Mouse (Mus musculus): ENCODE data around the gene Fam114a1. TPM values are rescaled to one million over a fixed set of nuclear protein-coding genes. Genes with fewer than 3 reads are reported as not detected.

Gene Fam114a1
- total RNA-seq, 2 experiments from 2014 or later: 6.4 to 10.0 TPM

DNA sequence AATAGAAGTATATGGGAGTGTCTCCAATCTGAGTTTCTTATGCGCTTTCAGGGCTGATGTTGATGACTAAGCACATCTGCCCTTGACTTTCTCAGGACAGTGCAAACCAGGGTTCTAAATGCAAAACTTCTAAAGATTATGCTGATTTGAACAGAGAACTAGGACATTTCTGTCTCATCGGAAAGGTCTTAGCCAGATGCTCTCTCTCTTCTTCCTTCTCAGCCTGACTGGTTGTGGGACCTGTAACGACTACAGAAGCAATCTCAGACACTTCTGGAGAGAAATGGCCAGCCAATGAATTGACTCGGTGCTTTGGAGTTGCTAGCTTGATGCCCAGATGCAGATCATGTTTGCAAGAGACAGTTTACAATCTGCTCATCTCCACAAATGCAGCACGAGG, 80.0 kb downstream of the Fam114a1 start:
- ATAC-seq (ENCODE audit: poor library complexity, severe bottlenecking): no peak

DNA sequence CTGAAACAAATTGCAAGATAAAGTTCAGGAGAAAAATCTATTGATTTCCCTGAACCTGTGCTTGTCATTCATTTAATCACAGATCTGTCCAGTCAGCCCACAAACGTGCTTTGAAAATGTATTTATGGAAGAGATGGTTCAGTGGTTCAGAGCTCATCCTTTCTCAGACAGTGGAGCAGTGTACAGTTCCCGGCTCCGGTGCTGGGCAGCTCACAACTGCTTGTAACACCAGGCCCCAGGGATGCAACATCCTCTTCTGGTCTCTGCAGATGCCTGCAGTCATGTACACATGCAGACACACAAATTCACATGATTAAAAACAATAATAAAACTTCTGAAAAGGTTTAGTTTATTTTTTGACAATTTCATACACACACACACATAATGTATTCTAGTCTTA, 81.6 kb downstream of the Fam114a1 start:
- no peak for ATAC-seq (ENCODE audit: poor library complexity, severe bottlenecking)

DNA sequence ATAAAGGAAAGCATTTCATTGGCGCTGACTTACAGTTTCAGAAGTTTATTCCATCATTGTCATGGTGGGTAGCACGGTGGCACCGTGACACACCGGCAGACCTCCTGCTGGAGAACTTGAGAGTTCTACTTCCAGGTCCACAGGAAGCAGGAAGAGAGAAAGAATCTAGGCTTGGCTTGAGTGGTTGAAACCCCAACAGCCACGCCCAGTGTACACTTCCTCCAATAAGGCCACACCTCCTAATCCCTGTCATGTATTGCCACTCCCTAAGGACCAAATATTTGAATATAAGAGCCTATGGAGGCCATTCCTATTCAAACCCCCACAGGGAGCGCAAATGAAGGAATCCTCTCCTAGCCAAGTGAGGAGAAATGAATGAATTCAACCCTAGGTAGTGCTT, 87.7 kb downstream of the Fam114a1 start:
- ATAC-seq (ENCODE audit: poor library complexity, severe bottlenecking): no peak

DNA sequence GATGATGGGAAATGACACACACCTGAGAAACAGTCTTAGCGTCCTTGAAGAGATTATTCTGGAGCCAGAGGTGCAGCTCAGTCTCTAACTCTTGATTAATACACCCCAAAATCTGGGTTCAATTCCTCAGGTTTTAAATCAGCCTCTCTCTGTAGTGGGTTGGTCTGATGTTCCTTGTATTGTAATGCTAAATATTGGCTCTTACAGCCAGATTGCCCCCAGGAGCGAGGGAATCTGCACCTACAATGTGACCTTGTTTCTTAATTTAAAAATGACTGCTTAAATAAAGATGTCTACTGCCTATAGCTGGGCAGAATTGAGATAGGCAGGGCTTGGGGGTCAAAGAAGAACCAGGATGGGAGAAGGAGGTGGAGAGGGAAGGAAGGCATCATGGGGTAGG, 89.9 kb downstream of the Fam114a1 start:
- no peak for ATAC-seq (ENCODE audit: poor library complexity, severe bottlenecking)

DNA sequence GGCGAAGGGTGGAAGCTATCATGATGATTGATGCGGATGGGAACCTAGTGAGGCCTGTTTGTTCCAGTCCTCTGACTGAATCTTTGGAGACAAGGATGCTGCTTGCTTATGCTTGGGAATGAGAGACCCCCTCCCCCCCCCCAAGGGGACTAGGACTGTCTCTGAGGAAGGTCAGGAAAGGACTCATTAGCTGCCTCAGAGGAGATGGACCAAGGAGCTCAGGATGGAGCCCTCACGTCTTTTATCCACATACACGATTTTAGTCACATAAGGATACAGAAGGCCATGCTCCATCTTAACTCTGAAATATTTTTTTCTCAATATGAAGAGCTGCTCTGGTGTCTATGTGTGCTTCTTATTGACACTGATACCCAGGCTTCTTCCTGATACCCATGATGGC, 92.4 kb downstream of the Fam114a1 start:
- no peak for ATAC-seq (ENCODE audit: poor library complexity, severe bottlenecking)

DNA sequence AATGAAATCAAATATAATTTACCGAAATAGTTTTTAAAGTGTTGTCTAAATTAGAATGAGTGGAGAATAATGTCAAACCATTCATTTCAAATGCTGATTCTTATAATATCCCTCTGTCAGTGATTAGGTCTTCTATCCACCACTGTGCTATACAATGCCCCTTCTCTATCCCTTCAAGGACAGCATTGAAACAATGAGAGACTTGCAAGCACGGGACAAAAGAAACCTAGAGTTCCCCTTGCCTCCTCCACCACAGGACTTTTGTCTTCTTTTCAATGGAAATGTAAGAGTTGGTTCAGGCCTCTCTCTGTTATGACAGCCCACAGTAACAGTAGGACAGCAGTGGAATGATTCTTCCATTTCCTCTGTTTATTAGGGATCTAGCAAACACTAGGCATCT, 93.4 kb downstream of the Fam114a1 start:
- ATAC-seq (ENCODE audit: poor library complexity, severe bottlenecking): no peak

DNA sequence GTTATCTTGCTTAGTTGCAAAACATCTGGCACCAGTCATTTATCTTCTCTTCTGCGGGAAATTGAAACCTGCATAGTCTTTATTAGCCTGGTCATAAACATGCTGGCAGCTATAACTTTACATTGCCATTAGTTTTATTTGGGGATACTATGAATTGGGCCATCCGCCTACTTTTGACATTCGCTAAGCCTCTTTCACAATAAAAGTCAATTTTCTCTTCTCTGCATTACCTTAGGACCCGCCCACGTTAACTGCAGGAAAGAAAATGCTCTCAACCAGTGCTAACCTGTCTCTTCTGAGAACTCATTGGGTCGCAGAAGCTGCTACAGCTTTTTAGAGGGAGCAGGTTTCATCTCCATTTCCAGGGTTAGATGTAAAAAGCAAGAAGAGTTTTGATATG, 98.3 kb downstream of the Fam114a1 start:
- no peak for ATAC-seq (ENCODE audit: poor library complexity, severe bottlenecking)

DNA sequence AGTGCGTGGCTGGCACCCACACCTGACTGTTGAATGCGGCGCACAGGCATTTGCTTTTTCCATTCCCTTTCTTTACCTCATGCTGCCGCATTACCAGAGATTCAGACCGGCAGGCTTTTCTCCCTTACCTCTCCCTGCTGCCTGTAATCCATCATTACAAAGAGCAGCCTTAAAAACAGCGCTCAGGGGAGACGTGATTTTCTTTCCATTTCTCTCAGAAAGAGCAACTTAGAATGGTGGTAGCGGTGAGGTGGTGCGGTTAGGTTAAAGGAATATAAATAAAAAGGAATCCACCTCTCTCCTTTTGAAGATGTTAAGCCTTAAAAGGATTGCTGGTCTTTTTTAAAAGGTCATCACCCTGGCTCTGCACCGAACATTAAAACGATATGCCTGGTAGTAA, 100.0 kb downstream of the Fam114a1 start:
- ATAC-seq (ENCODE audit: poor library complexity, severe bottlenecking): no peak

DNA sequence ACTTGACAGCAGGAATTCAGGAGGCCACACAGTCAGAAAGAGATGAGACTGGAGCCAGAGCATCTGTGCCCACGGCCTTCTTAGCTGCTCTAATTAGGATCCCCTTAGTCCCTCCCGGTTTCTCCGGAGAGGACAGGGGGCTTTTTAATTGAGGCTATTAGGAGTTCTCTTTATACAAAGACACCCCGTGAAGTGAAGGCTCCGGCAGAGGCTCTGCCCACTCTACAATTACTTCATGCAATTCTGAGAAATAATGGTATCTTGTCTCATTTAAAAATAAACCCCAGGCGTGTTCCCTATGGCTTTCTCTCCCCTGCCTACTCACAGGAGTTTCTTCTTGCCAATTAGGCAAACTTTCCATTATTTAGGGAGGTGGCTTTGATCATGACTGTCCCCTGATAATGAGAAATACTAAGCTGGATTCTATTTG, 101.8 kb downstream of the Fam114a1 start:
- ATAC-seq (ENCODE audit: poor library complexity, severe bottlenecking): no peak

DNA sequence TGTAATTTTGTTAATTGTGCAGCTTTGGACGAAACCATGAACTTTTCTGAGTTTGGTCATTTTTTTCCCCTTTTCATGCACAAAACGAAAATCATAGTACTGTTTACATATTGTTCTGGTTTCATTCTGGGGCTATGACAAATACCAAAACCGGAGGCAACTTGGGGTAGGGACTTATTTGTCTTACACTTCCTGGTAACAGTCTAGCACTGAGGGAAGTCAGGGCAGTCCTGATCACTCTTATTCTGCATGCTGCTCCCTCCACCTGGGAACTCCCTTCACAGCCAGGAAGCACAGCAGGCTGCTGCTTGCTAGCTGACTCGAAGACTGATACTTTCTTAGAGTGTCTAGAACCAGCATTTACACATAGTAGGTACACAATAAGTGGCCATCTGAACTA, 103.4 kb downstream of the Fam114a1 start:
- no peak for ATAC-seq (ENCODE audit: poor library complexity, severe bottlenecking)

DNA sequence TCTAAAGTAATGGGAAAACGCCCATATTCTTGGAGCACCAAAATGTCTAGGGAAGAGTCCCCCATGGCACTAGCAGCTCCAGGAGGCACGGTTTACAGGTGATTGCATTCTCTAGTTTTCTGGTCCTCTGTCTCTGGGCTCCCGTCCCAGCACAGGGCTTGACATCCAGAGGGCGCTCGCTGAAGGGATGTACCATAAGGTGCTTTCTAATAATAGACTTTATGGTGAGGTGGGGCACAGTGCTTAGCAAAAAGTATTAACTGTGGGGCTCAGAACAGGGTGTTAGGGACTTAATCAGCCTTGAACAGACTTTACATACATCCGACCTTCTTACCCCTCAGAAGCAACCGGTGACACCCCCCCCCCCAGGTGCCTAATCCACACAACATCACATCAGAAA, 104.8 kb downstream of the Fam114a1 start:
- no peak for ATAC-seq (ENCODE audit: poor library complexity, severe bottlenecking)

DNA sequence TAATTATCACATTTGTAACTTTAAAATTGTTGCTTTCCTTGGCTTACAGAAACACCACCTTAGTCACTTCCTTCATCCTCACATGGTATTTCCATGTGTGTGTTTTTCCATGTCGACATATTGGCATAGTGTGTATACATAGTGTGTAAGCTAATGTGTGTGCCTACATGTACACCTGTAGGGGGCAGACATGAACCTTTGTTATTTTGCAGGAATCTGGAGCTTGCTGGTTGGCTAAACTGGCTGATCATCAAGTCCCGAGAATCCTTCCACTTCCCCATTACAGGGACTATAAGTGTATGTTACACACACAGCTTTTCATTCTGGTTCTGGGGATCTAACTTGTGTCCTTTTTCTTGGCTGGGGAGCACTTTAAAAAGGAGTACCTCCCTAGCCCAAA, 106.2 kb downstream of the Fam114a1 start:
- peak; percentile 79 for ATAC-seq (ENCODE audit: poor library complexity, severe bottlenecking)

DNA sequence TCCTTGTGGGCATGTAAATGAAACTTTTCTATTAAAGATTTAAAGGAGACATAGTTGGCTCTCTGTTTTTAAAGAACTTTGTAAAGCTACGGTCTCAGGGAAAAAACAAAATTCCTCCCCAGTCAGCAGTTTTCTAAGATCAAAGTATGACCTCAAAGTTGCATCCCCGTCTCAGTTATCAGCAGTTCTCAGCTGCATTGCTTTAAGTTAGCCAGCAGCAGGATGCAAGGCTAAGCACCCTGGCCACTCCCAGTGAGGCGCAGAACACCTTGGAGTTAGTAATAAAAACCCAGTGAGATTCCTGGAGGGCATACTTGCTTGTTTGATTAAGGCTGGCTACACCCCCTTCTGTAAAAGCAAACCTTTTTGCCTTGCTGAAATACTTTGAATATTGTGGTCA, 106.9 kb downstream of the Fam114a1 start:
- ATAC-seq (ENCODE audit: poor library complexity, severe bottlenecking): no peak

DNA sequence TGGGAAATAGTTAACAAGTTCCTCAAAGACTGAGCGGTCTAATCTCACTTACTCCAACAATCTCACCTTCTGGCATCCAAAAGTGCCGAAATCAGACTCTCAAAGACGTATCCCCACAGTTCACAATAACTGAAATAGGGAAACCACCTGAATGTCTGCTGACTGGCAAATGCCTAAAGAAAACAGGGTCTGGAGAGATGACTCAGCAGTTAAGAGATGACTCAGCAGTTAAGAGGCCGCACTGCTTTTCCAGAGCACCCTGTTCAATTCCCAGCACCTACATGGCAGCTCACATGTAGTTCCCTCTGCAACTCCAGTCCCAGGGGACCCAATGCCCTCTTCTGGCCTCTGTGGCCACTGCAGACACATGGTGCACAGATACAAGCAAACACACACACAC, 108.2 kb downstream of the Fam114a1 start:
- ATAC-seq (ENCODE audit: poor library complexity, severe bottlenecking): no peak

DNA sequence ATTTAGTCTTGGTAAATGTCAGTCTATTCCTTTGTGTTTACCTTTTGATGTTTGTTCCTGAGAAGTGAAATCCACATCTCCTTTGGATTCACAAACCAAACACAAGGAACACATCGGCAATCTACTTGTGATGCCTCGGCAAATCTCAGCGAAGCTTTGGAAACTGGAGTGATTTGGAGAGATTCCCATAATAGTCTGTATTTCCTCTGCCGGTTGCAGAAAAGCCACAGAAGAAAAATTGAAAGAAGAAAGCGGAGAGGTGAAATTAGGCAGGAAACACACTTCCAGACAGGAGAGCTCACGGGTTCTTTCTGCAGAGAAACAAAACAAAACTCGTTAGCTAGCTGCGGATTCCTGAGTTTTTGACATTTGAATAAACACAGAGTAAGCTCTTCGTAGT, 110.0 kb downstream of the Fam114a1 start:
- no peak for ATAC-seq (ENCODE audit: poor library complexity, severe bottlenecking)

DNA sequence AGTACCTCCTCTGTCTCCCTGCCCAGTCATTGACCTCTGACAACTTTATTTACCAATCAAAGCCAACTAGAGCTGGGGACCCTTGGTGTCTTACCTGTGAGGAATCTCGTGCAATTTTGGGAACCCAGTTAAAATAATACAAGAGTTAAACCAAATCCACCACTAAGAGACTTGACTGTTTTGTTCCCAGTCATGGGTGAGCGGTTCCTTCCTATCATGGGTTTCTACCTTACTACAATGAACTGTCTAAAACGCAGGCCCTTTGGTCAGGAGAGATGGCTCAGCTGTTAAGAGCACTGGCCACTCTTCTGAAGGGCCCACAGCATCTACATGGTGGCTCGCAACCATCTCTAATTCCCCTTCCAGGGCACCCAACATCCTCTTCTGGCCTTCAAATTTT, 112.0 kb downstream of the Fam114a1 start:
- ATAC-seq (ENCODE audit: poor library complexity, severe bottlenecking): no peak

DNA sequence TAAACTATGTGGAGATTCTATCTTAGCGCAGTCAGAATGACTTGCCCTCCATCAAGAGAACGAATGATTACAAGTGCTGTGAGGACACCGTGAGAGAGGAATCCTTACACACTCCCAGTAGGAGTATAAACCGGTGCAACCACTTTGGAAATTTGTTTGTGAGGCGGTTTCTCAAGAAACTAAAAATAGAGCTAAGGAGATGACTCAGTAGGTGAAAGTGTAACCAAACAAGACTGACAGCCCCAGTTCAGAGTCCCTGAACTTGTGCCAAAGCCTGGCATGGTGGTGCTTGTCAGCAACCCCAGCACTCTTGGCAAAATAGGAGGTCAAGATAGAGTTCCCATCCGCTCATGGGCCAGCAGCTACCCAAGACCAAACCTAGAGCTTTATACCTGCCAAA, 116.7 kb downstream of the Fam114a1 start:
- ATAC-seq (ENCODE audit: poor library complexity, severe bottlenecking): no peak

DNA sequence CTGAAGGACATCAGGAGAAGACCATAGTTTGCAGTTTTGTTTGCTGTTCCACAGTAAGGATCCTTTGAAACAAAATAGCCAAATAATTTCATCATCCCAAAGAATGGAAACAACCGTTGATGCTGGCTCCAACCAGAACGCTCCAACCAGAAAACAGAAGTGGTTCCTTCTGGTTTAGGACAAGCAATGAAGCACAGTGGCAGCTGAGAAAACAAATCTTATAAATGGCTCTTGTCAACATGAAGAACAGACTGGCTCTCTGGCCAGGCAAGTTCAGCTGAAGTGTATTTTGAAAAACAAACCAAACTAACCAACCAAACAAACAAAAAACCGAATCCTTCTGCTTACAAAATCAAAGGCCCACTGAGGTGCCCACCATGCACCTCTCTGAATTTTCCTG, 119.8 kb downstream of the Fam114a1 start:
- ATAC-seq (ENCODE audit: poor library complexity, severe bottlenecking): no peak

DNA sequence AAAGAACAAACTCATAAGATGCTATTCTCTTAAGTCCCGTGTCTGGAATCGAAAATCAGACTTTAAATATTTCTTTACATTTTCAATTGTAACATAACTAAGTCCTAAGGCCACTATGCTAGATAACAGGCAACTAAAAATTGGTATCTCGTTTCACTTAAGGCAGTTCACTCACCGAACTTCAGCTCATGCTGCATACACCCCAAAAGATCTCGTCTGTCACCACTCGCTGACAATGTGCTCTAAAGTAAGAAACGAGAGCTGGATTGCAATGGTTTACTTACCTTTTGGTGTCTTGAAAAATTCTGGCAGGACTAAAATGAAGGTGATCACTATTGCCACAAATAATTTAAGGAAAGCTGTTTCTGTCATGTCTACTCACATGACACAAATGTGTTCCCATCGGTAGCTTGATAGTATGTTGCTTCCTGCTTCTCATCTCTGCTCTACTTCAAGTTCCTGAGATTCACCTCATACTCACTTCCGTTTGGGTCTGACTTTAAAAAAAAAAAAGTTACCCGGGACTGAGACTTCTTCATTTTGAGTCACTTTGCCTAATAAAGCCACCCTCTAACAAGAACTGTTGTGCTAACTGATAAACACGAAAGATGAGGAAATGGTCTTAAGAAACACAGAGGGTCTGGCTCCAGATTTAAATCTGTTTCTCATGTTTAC, 121.5 kb downstream of the Fam114a1 start:
- ATAC-seq (ENCODE audit: poor library complexity, severe bottlenecking): peak; percentile 90
